Mouse (Mus musculus) ES-CJ7 (cell line): Measurements from ENCODE around the gene Stoml1.
"Not testable (repeated sequence)": the region's sequence is repeated elsewhere in the genome, so short reads cannot be mapped to it uniquely, and the experiment has no call there.

ENCODE experiments used
- DNase-seq: peaks from one replicate; pipeline ENCODE4 v3.0.0; 2011; ENCODE audit warnings: low read depth, low spot score

Stoml1 gene

GRCm38 (mm10) chr9:58241780-58242485 is 11.0 kb upstream of the Stoml1 start:
- DNase-seq: peak; percentile 95

- DNase-seq: no peak
Observed at GRCm38 (mm10) chr9:58242696-58243095, 10.3 kb upstream of the Stoml1 start.

- DNase-seq: peak; percentile 76
Observed at GRCm38 (mm10) chr9:58243696-58244095, 9.3 kb upstream of the Stoml1 start.

GRCm38 (mm10) chr9:58246083-58246591 is 6.8 kb upstream of the Stoml1 start:
- peak; percentile 53 for DNase-seq

- DNase-seq: peak; percentile 87
Observed at GRCm38 (mm10) chr9:58247064-58247759, 5.8 kb upstream of the Stoml1 start.

- no peak for DNase-seq
Observed at GRCm38 (mm10) chr9:58248746-58249413, 4.1 kb upstream of the Stoml1 start.

GRCm38 (mm10) chr9:58249592-58250192 is 3.3 kb upstream of the Stoml1 start, which contains the start of gene Pml:
TSS of gene Pml (minus strand) at chr9:58249786.
- DNase-seq: peak; percentile 83

GRCm38 (mm10) chr9:58250322-58250721 is 2.6 kb upstream of the Stoml1 start:
- DNase-seq: no peak

- DNase-seq: not testable (repeated sequence)
Observed at GRCm38 (mm10) chr9:58250730-58251129, 2.2 kb upstream of the Stoml1 start.

GRCm38 (mm10) chr9:58253805-58254122 is 800 bp downstream of the Stoml1 start:
- not testable (repeated sequence) for DNase-seq

GRCm38 (mm10) chr9:58255105-58255504 is 2.1 kb downstream of the Stoml1 start:
- peak; percentile 64 for DNase-seq

- no peak for DNase-seq
Observed at GRCm38 (mm10) chr9:58255704-58256685, 3.0 kb downstream of the Stoml1 start.

GRCm38 (mm10) chr9:58262507-58262906 is 9.5 kb downstream of the Stoml1 start:
- DNase-seq: no peak

- DNase-seq: no peak
Observed at GRCm38 (mm10) chr9:58265368-58265767, 12.4 kb downstream of the Stoml1 start.

GRCm38 (mm10) chr9:58266571-58267011 is 13.6 kb downstream of the Stoml1 start:
- no peak for DNase-seq

- DNase-seq: no peak
Observed at GRCm38 (mm10) chr9:58267046-58267445, 14.1 kb downstream of the Stoml1 start.

- peak; percentile 94 for DNase-seq
Observed at GRCm38 (mm10) chr9:58268384-58269313, 15.7 kb downstream of the Stoml1 start.

- DNase-seq: peak; percentile 74
Observed at GRCm38 (mm10) chr9:58270081-58270480, 17.1 kb downstream of the Stoml1 start.

- DNase-seq: no peak
Observed at GRCm38 (mm10) chr9:58271109-58271508, 18.1 kb downstream of the Stoml1 start.

- peak; percentile 81 for DNase-seq
Observed at GRCm38 (mm10) chr9:58271551-58271950, 18.6 kb downstream of the Stoml1 start.
